Mouse (Mus musculus): ENCODE results near the gene Tmem11. TPM values are rescaled to one million over a fixed set of nuclear protein-coding genes. Genes with fewer than 3 reads are reported as not detected.
"Not testable (repeated sequence)": the region's sequence is repeated elsewhere in the genome, so short reads cannot be mapped to it uniquely, and the experiment has no call there.

Tmem11 gene
- polyA plus RNA-seq, 1 experiment from 2014 or later: 67.3 TPM

GRCm38 (mm10) chr11:60886986-60887385 lies 7.9 kb upstream of the Tmem11 start:
- 83% methylated on average over 2 of the region's 3 CpGs for WGBS
- not testable (repeated sequence) for H3K27me3 ChIP-seq (ENCODE audit: control insufficient read depth, insufficient read depth, low read length); H3K4me2 ChIP-seq (ENCODE audit: low read length); H3K4me1 ChIP-seq (ENCODE audit: control insufficient read depth in 2 of 2, insufficient read depth in 2 of 2, low read length in 2 of 2); H3K4me3 ChIP-seq (ENCODE audit: control insufficient read depth in 1 of 2, insufficient read depth in 1 of 2, low read depth in 1 of 2, low read length in 2 of 2); H3K9me3 ChIP-seq (ENCODE audit: control insufficient read depth, low read length); H3K9ac ChIP-seq (ENCODE audit: low read length); H3K36me3 ChIP-seq (ENCODE audit: control insufficient read depth, insufficient read depth, low read length); ATAC-seq (ENCODE audit: insufficient number of reproducible peaks, insufficient read depth, low FRiP score, low read depth)
- peak overlapping the region in 1 of 2 experiments; percentile 41; a peak in 1 of 4 replicates for H3K27ac ChIP-seq (replicated peaks in 1 of 2; ENCODE audit: control insufficient read depth in 1 of 2, insufficient read depth in 1 of 2, low read depth in 2 of 2, low read length in 2 of 2)

GRCm38 (mm10) chr11:60882386-60882785 lies 3.3 kb upstream of the Tmem11 start:
- Histone ChIP-seq H3K4me1 (ENCODE audit: control insufficient read depth in 2 of 2, insufficient read depth in 2 of 2, low read length in 2 of 2) (peaks cover 4 to 17% of the 10 kb centered on the region in 2 experiments), H3K36me3 (ENCODE audit: control insufficient read depth, insufficient read depth, low read length) (peaks cover 3% of the 10 kb centered on the region; the same call in 1 of the 2 replicates), H3K27me3 (ENCODE audit: control insufficient read depth, insufficient read depth, low read length) (no peaks in the 10 kb centered on the region), H3K4me2 (ENCODE audit: low read length) (no peak overlapping the region), H3K9me3 (ENCODE audit: control insufficient read depth, low read length) (no peaks in the 10 kb centered on the region), H3K4me3 (ENCODE audit: control insufficient read depth in 1 of 2, insufficient read depth in 1 of 2, low read depth in 1 of 2, low read length in 2 of 2) (no peak overlapping the region), H3K9ac (ENCODE audit: low read length) (no peak overlapping the region), H3K27ac (replicated peaks in 1 of 2; ENCODE audit: control insufficient read depth in 1 of 2, insufficient read depth in 1 of 2, low read depth in 2 of 2, low read length in 2 of 2) (no peak overlapping the region)
- 80% methylated on average over 3 of the region's 3 CpGs for WGBS
- ATAC-seq (ENCODE audit: insufficient number of reproducible peaks, insufficient read depth, low FRiP score, low read depth): no peak

- no peaks in the 10 kb centered on the region for H3K9me3 ChIP-seq (ENCODE audit: control insufficient read depth, low read length)
- no peaks in the 10 kb centered on the region for H3K27me3 ChIP-seq (ENCODE audit: control insufficient read depth, insufficient read depth, low read length)
- 93% methylated on average over 4 of the region's 4 CpGs for WGBS
- no peak for ATAC-seq (ENCODE audit: insufficient number of reproducible peaks, insufficient read depth, low FRiP score, low read depth)
- H3K9ac ChIP-seq (ENCODE audit: low read length): no peak overlapping the region
- no peak overlapping the region for H3K4me3 ChIP-seq (ENCODE audit: control insufficient read depth in 1 of 2, insufficient read depth in 1 of 2, low read depth in 1 of 2, low read length in 2 of 2)
- no peak overlapping the region for H3K27ac ChIP-seq (replicated peaks in 1 of 2; ENCODE audit: control insufficient read depth in 1 of 2, insufficient read depth in 1 of 2, low read depth in 2 of 2, low read length in 2 of 2)
- peaks cover 6% of the 10 kb centered on the region; the same call in 1 of the 2 replicates for H3K36me3 ChIP-seq (ENCODE audit: control insufficient read depth, insufficient read depth, low read length)
- H3K4me1 ChIP-seq (ENCODE audit: control insufficient read depth in 2 of 2, insufficient read depth in 2 of 2, low read length in 2 of 2): peaks cover 15 to 35% of the 10 kb centered on the region in 2 experiments
- H3K4me2 ChIP-seq (ENCODE audit: low read length): no peak overlapping the region
Measured at GRCm38 (mm10) chr11:60880559-60880958, 1.5 kb upstream of the Tmem11 start.

GRCm38 (mm10) chr11:60879423-60879822 lies 351 bp upstream of the Tmem11 start:
- peak overlapping the region; percentile 95 for H3K9ac ChIP-seq (ENCODE audit: low read length)
- ATAC-seq (ENCODE audit: insufficient number of reproducible peaks, insufficient read depth, low FRiP score, low read depth): no peak
- peaks cover 12% of the 10 kb centered on the region for H3K36me3 ChIP-seq (ENCODE audit: control insufficient read depth, insufficient read depth, low read length)

GRCm38 (mm10) chr11:60878056-60878612 lies 938 bp downstream of the Tmem11 start:
- Histone ChIP-seq H3K4me3 (ENCODE audit: control insufficient read depth in 1 of 2, insufficient read depth in 1 of 2, low read depth in 1 of 2, low read length in 2 of 2) (peak overlapping the region; percentile 87 to 99), H3K27me3 (ENCODE audit: control insufficient read depth, insufficient read depth, low read length) (no peaks in the 10 kb centered on the region), H3K9me3 (ENCODE audit: control insufficient read depth, low read length) (no peaks in the 10 kb centered on the region), H3K4me2 (ENCODE audit: low read length) (peak overlapping the region; percentile 77), H3K27ac (replicated peaks in 1 of 2; ENCODE audit: control insufficient read depth in 1 of 2, insufficient read depth in 1 of 2, low read depth in 2 of 2, low read length in 2 of 2) (peak overlapping the region; percentile 81 to 97), H3K4me1 (ENCODE audit: control insufficient read depth in 2 of 2, insufficient read depth in 2 of 2, low read length in 2 of 2) (peaks cover 23 to 52% of the 10 kb centered on the region in 2 experiments), H3K9ac (ENCODE audit: low read length) (peak overlapping the region; percentile 95), H3K36me3 (ENCODE audit: control insufficient read depth, insufficient read depth, low read length) (peaks cover 16% of the 10 kb centered on the region)
- 0% methylated on average over 36 of the region's 52 CpGs for WGBS
- ATAC-seq (ENCODE audit: insufficient number of reproducible peaks, insufficient read depth, low FRiP score, low read depth): peak; percentile 42

More at GRCm38 (mm10) chr11:60879423-60879822, 351 bp upstream of the Tmem11 start:
- Histone ChIP-seq H3K4me1 (ENCODE audit: control insufficient read depth in 2 of 2, insufficient read depth in 2 of 2, low read length in 2 of 2) (peaks cover 18 to 45% of the 10 kb centered on the region in 2 experiments), H3K9me3 (ENCODE audit: control insufficient read depth, low read length) (no peaks in the 10 kb centered on the region), H3K27me3 (ENCODE audit: control insufficient read depth, insufficient read depth, low read length) (no peaks in the 10 kb centered on the region), H3K27ac (replicated peaks in 1 of 2; ENCODE audit: control insufficient read depth in 1 of 2, insufficient read depth in 1 of 2, low read depth in 2 of 2, low read length in 2 of 2) (peak overlapping the region; percentile 97 to 99), H3K4me2 (ENCODE audit: low read length) (peak overlapping the region; percentile 64), H3K4me3 (ENCODE audit: control insufficient read depth in 1 of 2, insufficient read depth in 1 of 2, low read depth in 1 of 2, low read length in 2 of 2) (peak overlapping the region; percentile 86 to 99)
- 6% methylated on average over 11 of the region's 11 CpGs for WGBS

- H3K27me3 ChIP-seq (ENCODE audit: control insufficient read depth, insufficient read depth, low read length): no peaks in the 10 kb centered on the region
- ATAC-seq (ENCODE audit: insufficient number of reproducible peaks, insufficient read depth, low FRiP score, low read depth): no peak
- H3K36me3 ChIP-seq (ENCODE audit: control insufficient read depth, insufficient read depth, low read length): peaks cover 32% of the 10 kb centered on the region
- H3K4me3 ChIP-seq (ENCODE audit: control insufficient read depth in 1 of 2, insufficient read depth in 1 of 2, low read depth in 1 of 2, low read length in 2 of 2): no peak overlapping the region
- H3K27ac ChIP-seq (replicated peaks in 1 of 2; ENCODE audit: control insufficient read depth in 1 of 2, insufficient read depth in 1 of 2, low read depth in 2 of 2, low read length in 2 of 2): 0 out of 4 replicates have a peak overlapping the region, but pooled peaks of 1 of the 2 experiments have one; percentile 19
- 77% methylated on average over 6 of the region's 6 CpGs for WGBS
- no peak overlapping the region for H3K4me2 ChIP-seq (ENCODE audit: low read length)
- peak overlapping the region; percentile 25; the same call in 1 of the 2 replicates for H3K9ac ChIP-seq (ENCODE audit: low read length)
- H3K4me1 ChIP-seq (ENCODE audit: control insufficient read depth in 2 of 2, insufficient read depth in 2 of 2, low read length in 2 of 2): peaks cover 33 to 77% of the 10 kb centered on the region in 2 experiments
- no peaks in the 10 kb centered on the region for H3K9me3 ChIP-seq (ENCODE audit: control insufficient read depth, low read length)
Measured at GRCm38 (mm10) chr11:60873101-60873500, 6.0 kb downstream of the Tmem11 start.

GRCm38 (mm10) chr11:60871409-60871808 lies 7.7 kb downstream of the Tmem11 start:
- ATAC-seq (ENCODE audit: insufficient number of reproducible peaks, insufficient read depth, low FRiP score, low read depth): no peak
- 29% methylated on average over 4 of the region's 4 CpGs for WGBS
- Histone ChIP-seq H3K9me3 (ENCODE audit: control insufficient read depth, low read length) (no peaks in the 10 kb centered on the region), H3K27ac (replicated peaks in 1 of 2; ENCODE audit: control insufficient read depth in 1 of 2, insufficient read depth in 1 of 2, low read depth in 2 of 2, low read length in 2 of 2) (peak overlapping the region in 1 of 2 experiments; percentile 2; a peak in 1 of 4 replicates), H3K36me3 (ENCODE audit: control insufficient read depth, insufficient read depth, low read length) (peaks cover 39% of the 10 kb centered on the region), H3K4me2 (ENCODE audit: low read length) (peak overlapping the region; percentile 17; the same call in 1 of the 2 replicates), H3K9ac (ENCODE audit: low read length) (no peak overlapping the region), H3K27me3 (ENCODE audit: control insufficient read depth, insufficient read depth, low read length) (no peaks in the 10 kb centered on the region), H3K4me1 (ENCODE audit: control insufficient read depth in 2 of 2, insufficient read depth in 2 of 2, low read length in 2 of 2) (peaks cover 32 to 81% of the 10 kb centered on the region in 2 experiments), H3K4me3 (ENCODE audit: control insufficient read depth in 1 of 2, insufficient read depth in 1 of 2, low read depth in 1 of 2, low read length in 2 of 2) (no peak overlapping the region)

Data from heart, embryonic 14.5 days (tissue).